Mouse (Mus musculus) cerebellum, adult 2 months (tissue): Measurements from ENCODE around the gene Fbxl14. TPM values are rescaled to one million over a fixed set of nuclear protein-coding genes. Genes with fewer than 3 reads are reported as not detected.
A peak's percentile ranks its signal among the peaks of the same experiment; 100 is the strongest.

Experiments used
- DNase-seq, 2 experiments: peaks; one replicate each; pipeline ENCODE4 v3.0.0; 2021
- H3K27ac ChIP-seq: fragments of 200-500 bp; 2 replicates; pipeline ENCODE4 v1.5.1; 2012; ENCODE audit warnings: low read length, control low read depth, inconsistent platforms; ENCODE audit not compliant: insufficient read depth
- H3K27me3 ChIP-seq: fragments of 200-500 bp; 2 replicates; pipeline ENCODE4 v1.6.1; 2012; ENCODE audit warnings: inconsistent platforms, mild to moderate bottlenecking, low read length, moderate library complexity; ENCODE audit not compliant: control insufficient read depth, insufficient read depth
- H3K4me1 ChIP-seq: fragments of 200-500 bp; 2 replicates; pipeline ENCODE4 v1.6.1; 2011; ENCODE audit warnings: low read length; ENCODE audit not compliant: control insufficient read depth, insufficient read depth
- H3K4me3 ChIP-seq: fragments of 200-500 bp; replicated peaks from 2 replicates; pipeline ENCODE3; 2011; ENCODE audit warnings: mild to moderate bottlenecking, low read depth, low read length, control low read depth; ENCODE audit not compliant: insufficient read depth
- CTCF ChIP-seq: fragments of 200-500 bp; IDR thresholded peaks from 2 replicates; pipeline ENCODE4 v1.5.1; 2011; ENCODE audit warnings: low read depth, mild to moderate bottlenecking, control low read depth, low read length, moderate library complexity, borderline replicate concordance; ENCODE audit not compliant: insufficient read depth
- POLR2A ChIP-seq: fragments of 200-500 bp; IDR thresholded peaks from 2 replicates; pipeline ENCODE4 v1.6.1; 2011; ENCODE audit warnings: low read length, control low read depth, borderline replicate concordance; ENCODE audit not compliant: insufficient read depth
- WGBS: fragments of 180-500 bp; shearing (Covaris S2); methylation state at CpG from one replicate; pipeline ENCODE4 v1.1.7; 2018; 5-methylcytosine and 5-hydroxymethylcytosine counted together
- polyA plus RNA-seq: library from polyadenylated mRNA; depleted of rRNA; stranded (reverse); fragments of >200 nt; gene quantifications from 2 replicates; pipeline ENCODE4 v1.2.3, GENCODE M21; 2012

Fbxl14 gene
- polyA plus RNA-seq, 1 experiment = 34.1 TPM

DNA sequence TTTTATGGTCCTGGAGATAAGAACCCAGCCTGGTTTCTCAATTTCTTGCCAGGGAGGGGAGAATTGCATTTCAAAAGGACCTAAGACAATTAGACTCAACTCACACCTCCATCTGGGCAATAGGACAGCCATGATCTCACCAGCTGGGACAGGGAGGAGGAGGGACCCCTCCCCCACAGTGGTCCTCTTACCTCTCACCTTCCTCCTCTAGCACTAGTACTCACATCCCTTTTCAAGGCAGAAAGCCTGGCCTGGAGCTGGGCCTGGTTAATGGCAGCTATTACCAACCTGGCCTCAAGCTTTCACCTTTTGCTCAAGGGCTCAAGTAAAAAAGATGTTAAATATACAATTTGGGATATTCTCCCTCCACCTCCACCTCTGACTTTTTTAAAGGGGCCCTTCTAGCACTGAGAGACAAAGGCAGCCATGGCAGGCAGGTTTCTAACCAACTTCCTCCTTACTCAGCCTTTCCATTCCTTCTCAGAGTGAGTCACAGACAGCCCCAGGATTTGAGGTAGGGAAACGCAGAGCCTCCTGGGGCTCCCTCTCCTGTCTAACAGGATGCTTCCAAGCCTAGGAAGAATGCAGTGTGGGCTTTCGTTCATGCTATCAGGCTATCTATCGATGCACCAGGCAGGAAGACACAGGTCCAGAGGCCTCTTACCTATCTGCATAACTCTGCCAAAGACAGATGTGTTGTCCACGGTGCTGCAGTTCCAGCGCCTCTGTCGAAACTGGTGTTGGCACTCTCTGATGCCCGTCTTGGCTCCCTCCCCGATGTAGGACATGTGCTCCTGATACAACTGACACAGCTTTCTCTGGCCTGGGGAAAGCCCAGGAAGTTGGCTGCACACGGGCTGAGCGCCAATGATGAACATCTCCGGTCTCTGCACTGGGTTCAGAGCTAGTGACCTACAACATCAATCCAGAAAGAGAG is 33.5 kb upstream of the Fbxl14 start:
- no peak for DNase-seq
- no peak overlapping the region for H3K4me3 ChIP-seq
- H3K27ac ChIP-seq = no peak overlapping the region
- TF ChIP-seq POLR2A (no peak), CTCF (no peak)
- no peaks in the 10 kb centered on the region; the same call in 1 of the 2 replicates for H3K27me3 ChIP-seq
- H3K4me1 ChIP-seq = peaks cover 3% of the 10 kb centered on the region; the same call in 1 of the 2 replicates
- 45% methylated on average over 11 of the region's 11 CpGs for WGBS

DNA sequence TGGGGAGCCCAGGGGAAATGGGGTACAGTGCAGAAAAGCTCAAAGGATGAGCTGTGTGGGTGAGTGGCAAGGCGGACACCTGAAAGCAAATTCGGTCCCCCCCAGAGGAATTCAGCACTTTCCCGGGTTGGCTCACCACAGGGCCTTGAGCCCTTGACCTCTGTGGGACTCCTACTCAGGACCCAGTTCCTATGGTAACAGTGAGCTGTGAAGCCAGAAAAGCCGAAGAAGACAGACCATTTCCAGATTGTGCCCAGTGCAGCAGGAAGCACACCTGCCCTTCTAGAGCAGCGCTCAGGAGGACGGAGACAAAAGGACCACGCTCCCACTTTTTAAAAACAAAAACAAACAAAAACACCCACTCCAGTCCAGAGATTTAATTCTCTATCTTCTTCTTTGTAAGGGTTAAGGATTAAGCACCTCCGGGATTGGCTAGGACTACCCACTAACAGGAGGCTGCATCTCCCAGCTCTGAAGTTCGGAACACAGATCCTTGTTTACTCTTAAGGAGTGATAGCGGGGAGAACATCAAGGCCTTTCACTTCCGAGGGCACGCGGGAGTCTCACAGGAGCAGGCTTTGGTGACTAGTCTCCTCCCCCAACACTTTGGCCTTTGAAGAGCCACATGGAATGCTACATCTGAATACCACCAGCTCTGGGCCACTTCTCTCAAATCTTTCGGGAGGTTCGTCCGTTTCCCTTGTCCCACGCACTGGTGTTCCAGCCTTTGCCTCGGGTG is 31.0 kb upstream of the Fbxl14 start:
- peak overlapping the region; percentile 38 for H3K4me3 ChIP-seq
- no peaks in the 10 kb centered on the region; the same call in 1 of the 2 replicates for H3K27me3 ChIP-seq
- 27% methylated on average over 18 of the region's 18 CpGs for WGBS
- peaks cover 3% of the 10 kb centered on the region; the same call in 1 of the 2 replicates for H3K4me1 ChIP-seq
- no peak overlapping the region for H3K27ac ChIP-seq
- TF ChIP-seq CTCF (no peak), POLR2A (no peak)
- DNase-seq = no peak

DNA sequence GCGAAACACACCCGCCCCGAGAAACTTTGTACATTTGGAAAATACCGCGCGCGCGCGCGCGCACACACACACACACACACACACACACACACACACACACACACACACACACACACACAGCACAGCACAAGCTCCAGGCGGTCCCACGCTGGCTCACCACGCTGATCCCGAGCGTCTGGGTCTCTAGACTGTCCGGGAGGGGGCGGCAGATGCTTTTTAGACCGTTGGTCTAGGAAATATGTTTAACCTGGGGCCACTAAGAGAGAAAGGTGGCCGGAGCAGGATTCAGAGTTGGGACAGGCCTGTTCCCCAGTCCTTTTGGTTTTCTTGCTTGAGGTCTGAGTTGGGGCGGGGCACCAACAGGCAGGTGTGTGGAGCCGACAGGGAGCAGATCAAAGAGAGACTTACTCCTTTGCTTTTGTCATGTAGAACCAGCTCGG is 30.4 kb upstream of the Fbxl14 start:
- Histone ChIP-seq H3K27me3 (no peaks in the 10 kb centered on the region; the same call in 1 of the 2 replicates), H3K27ac (no peak overlapping the region), H3K4me1 (no peaks in the 10 kb centered on the region; the same call in 1 of the 2 replicates), H3K4me3 (peak overlapping the region; percentile 38)
- WGBS = 10% methylated on average over 23 of the region's 23 CpGs
- peak; percentile 27; the same call in 1 of the 2 replicates for TF ChIP-seq CTCF
- no peak for TF ChIP-seq POLR2A
- peak; percentile 19 to 34 for DNase-seq

DNA sequence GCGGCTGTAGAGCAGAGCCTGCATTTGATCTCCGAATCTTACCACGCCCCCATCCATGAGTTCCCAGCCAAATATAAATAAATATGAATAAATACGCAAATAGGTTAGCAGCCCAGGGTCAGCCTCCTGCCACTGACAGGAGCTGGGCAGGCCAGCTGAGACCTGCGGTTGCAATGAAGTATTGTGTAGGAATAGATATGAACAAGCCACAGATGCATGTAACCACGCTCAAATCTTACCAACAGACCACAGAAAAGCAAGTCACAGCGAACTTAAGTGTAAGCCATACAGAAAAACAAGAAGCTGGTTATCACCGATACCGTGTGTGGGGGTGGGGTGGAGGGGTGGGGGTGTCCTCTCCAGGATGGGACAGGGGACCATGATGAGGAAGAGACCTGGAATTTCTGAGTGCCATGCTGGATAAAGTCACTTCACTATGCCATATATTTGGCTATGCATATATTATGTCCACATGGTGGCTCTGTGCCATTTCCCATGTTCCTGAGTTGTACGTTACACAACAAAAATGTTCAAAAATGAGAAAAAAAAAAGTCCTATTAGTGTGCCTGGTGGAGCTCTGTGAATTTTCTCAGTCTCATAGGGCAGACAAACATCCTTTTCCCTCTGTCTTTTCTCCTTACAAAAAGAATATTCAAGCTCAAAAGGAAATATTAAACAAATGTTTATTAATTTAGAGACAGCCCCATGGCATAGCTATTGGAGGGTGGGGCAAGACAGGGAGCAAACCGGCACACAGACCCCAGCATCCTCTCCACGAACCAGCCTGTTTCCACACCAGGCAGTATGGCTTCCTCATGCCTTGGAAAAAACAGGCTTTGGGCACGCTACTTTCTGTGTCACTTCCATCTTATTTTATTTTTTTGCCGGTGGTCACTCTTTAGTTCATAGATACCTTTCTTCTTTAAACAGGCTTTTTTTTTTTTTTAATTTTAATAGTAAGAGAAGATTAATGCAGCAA is 28.2 kb upstream of the Fbxl14 start:
- TF ChIP-seq CTCF (no peak), POLR2A (no peak)

DNA sequence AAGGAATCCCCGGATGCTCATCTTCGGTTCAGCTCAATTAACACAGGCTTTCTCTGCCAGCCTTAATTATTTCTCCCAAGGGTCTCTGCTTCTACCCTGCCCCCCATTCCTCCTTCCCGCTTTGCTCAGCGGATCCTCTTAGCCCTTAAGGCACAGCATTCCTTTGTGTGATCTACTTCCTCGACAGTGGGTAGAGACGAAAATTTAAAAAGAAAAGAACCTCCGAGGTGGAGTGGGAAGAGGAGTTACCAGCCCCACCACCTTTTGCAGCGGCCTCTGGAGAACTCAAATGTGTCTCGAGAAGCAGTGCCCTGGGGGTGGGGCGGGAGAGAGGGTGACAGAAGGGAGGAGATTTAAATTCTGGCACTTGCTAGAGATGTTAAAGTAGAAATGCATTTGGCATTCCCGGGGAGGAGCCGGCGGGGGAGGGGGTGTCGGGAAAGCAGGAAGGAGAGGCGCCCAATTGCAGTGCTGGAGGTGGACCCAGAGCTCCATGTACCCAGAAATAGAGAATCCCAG is 27.4 kb upstream of the Fbxl14 start:
- Histone ChIP-seq H3K4me3 (peak overlapping the region; percentile 56), H3K27me3 (no peaks in the 10 kb centered on the region; the same call in 1 of the 2 replicates), H3K4me1 (no peaks in the 10 kb centered on the region; the same call in 1 of the 2 replicates), H3K27ac (no peak overlapping the region)
- TF ChIP-seq CTCF = no peak
- TF ChIP-seq POLR2A = no peak
- 5% methylated on average over 15 of the region's 15 CpGs for WGBS
- DNase-seq = peak; percentile 40 to 48

More for the DNA sequence above, 28.2 kb upstream of the Fbxl14 start:
- Histone ChIP-seq H3K4me1 (no peaks in the 10 kb centered on the region; the same call in 1 of the 2 replicates), H3K27me3 (no peaks in the 10 kb centered on the region; the same call in 1 of the 2 replicates), H3K4me3 (no peak overlapping the region), H3K27ac (no peak overlapping the region)
- no peak for DNase-seq
- WGBS = 69% methylated on average over 14 of the region's 14 CpGs

DNA sequence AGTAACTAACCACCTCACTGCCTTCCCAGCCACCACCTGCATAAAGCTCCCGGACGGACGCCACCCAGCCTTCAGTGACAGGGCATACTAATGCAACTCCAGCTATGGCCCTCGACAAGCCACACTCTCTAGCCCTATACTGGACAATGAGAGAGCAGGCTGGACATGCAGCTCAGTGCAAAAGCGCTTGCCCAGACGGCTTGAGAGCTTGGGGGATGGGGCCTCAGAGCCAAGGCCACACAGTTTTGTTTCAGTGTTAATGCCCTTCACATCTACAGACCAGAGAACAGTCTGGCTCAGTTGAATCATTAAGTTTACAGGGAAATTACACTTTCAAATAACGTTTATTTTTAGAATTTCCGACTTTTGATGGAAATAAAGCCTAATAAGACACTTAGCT is 21.3 kb upstream of the Fbxl14 start:
- 76% methylated on average over 8 of the region's 8 CpGs for WGBS
- H3K4me3 ChIP-seq = no peak overlapping the region
- H3K27me3 ChIP-seq = no peaks in the 10 kb centered on the region
- TF ChIP-seq CTCF = no peak
- no peak for DNase-seq
- no peaks in the 10 kb centered on the region for H3K4me1 ChIP-seq
- no peak overlapping the region for H3K27ac ChIP-seq

DNA sequence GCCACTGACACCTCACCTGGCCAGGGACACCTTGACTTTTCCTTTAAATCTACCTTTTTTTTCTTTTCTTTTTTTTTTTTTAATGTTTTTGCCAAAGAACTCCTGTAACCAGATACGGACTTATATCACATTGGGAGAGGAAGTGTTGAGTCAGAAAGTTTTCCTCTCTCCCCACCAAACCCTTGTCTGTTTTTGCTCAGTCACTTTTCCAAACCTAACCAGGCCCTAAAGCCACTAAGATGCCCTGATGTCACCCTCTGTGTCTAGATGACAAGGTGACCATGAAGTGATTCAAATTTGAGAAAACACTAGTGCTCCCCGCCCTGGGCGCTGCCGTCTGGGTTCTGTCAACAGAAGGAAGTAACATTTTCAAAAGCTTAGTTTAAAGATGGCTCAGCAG is 20.4 kb upstream of the Fbxl14 start:
- TF ChIP-seq POLR2A (no peak), CTCF (no peak)
- DNase-seq = no peak
- Histone ChIP-seq H3K27me3 (no peaks in the 10 kb centered on the region), H3K27ac (no peak overlapping the region), H3K4me1 (no peaks in the 10 kb centered on the region), H3K4me3 (no peak overlapping the region)
- WGBS = 94% methylated on average over 4 of the region's 4 CpGs
